Mouse (Mus musculus) limb, embryonic 10.5 days (tissue): ENCODE measurements around the gene Zdhhc1. TPM values are rescaled to one million over a fixed set of nuclear protein-coding genes. Genes with fewer than 3 reads are reported as not detected.

ENCODE experiments used
- DNase-seq: peaks from one replicate; pipeline ENCODE4 v3.0.0-alpha.2; 2017; ENCODE audit warnings: low spot score
- H3K27ac ChIP-seq: fragments of 300-500 bp; sonication (generic); 2 replicates; pipeline ENCODE4 v1.5.1; 2016; ENCODE audit warnings: mild to moderate bottlenecking
- H3K27me3 ChIP-seq: fragments of 300-500 bp; sonication (generic); 2 replicates; pipeline ENCODE4 v1.6.1; 2016; ENCODE audit warnings: low read depth, mild to moderate bottlenecking; ENCODE audit not compliant: poor library complexity, severe bottlenecking
- H3K36me3 ChIP-seq: fragments of 300-500 bp; sonication (generic); 2 replicates; pipeline ENCODE4 v1.6.1; 2016; ENCODE audit warnings: mild to moderate bottlenecking, moderate library complexity
- H3K4me1 ChIP-seq: fragments of 300-500 bp; sonication (generic); 2 replicates; pipeline ENCODE4 v1.6.1; 2016
- H3K4me3 ChIP-seq: fragments of 300-500 bp; sonication (generic); 2 replicates; pipeline ENCODE4 v1.5.1; 2016; ENCODE audit warnings: mild to moderate bottlenecking, moderate library complexity
- H3K9me3 ChIP-seq: fragments of 300-500 bp; sonication (generic); replicated peaks from 2 replicates; pipeline ENCODE4 v1.6.1; 2016; ENCODE audit warnings: mild to moderate bottlenecking
- WGBS: fragments of 180-500 bp; shearing (Covaris S2); methylation state at CpG from one replicate; pipeline ENCODE4 v1.1.7; 2016; 5-methylcytosine and 5-hydroxymethylcytosine counted together
- polyA plus RNA-seq: library from polyadenylated mRNA; unstranded; fragments of >200 nt; fragmentation: Nextera tagmentation; extraction: Ambion mirVana; gene quantifications from 2 replicates; pipeline ENCODE4 v1.2.1, GENCODE M21; 2016

The Zdhhc1 gene
- polyA plus RNA-seq, 1 experiment from 2014 or later, result 25.3 TPM

DNA sequence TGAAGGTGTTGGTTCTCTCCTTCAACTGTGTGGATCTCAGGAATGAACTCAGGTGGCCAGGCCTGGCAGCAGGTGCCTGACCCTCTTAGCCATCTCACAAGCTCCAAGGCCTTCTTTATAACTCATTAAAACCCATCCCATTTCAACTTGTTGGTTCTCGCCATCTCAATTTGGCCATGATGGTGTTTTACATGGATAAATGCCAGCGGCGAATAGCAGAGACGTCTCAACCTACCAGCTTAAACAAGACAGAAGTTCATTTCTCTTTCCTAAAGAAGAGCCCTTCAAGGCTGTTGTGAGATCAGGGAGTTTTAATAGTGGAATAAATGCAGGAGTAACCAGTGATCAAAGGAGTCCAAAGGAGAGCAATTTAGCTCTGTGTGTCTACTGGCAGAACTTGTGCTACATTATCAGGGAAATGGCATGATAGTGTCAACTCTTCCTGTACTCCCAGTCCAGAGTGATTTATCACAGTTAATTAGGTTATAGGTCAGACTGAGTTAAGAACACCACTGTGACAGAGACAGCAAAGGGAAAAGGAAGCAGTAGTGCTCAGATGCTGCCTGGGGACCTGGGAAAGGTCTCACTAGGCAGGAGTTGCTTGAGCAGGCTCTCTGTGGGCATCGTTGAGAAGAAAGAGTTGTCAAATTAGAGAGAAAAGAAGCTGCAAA lies 59.5 kb downstream of the Zdhhc1 start:
- Histone ChIP-seq H3K9me3 (no peaks in the 10 kb centered on the region), H3K4me3 (no peak overlapping the region), H3K27me3 (peaks cover 10% of the 10 kb centered on the region; the same call in 1 of the 2 replicates), H3K36me3 (no peaks in the 10 kb centered on the region), H3K27ac (no peak overlapping the region), H3K4me1 (no peaks in the 10 kb centered on the region)
- WGBS, result 91% methylated on average over 5 of the region's 5 CpGs
- no peak for DNase-seq

DNA sequence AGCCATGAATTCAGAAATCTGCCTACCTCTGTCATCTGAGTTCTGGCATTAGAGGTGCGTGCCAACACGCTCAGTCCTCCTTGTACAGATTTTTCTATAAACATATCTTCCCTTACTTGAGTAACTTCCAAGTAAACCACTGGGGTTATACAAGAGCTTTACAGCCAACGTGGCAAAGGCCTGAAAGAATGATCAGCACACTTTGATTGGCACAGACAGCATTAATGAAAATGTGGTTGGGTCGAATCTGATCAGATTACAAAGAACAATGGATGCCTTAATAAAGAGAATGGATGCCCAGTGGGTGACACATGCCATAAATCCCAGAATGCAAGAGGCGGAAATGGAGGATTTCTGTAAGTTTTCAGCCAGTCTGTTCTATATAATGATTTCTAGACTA lies 60.5 kb downstream of the Zdhhc1 start:
- no peak for DNase-seq
- 81% methylated on average over 5 of the region's 5 CpGs for WGBS
- Histone ChIP-seq H3K9me3 (no peaks in the 10 kb centered on the region), H3K4me1 (no peaks in the 10 kb centered on the region), H3K4me3 (no peak overlapping the region), H3K27me3 (peaks cover 10% of the 10 kb centered on the region; the same call in 1 of the 2 replicates), H3K36me3 (no peaks in the 10 kb centered on the region), H3K27ac (no peak overlapping the region)

DNA sequence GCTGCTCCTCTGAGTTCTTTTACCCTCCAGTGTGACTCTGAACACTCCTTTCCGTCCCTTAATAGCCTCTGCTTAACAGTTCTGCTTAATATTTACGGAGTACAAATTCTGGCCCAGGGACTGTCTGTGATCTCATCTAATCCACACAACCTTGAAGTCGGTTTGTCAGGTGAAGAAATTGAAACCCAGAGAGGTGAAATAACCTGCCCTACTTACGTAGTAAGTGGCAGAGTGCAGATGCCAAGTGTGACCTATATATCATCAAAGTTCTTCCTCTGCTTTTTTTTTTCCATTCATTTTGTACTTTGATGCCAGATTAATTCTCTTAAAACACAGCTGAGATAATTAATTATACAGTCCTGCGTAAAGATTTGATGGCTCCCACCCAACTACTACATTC lies 62.6 kb downstream of the Zdhhc1 start:
- 81% methylated on average over 5 of the region's 5 CpGs for WGBS

DNA sequence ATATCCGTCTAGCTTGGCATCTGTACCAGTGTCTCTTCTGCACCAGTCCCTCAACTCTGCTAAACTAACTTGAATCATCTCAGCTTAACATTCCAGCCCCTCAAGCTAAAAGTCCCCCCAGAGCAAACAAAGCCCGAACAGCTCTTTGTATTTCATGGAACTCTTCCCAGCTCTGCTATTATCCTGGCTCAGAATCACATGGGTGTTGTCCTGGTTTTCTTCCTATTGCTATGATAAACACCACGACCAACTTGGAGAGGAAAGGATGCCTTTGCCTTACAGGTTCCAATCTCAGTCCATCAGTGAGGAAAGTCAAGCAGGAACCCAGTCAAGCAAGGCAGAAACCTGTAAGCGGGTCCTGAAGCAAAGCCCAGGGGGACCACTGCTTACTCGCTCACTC lies 63.2 kb downstream of the Zdhhc1 start:
- Histone ChIP-seq H3K27me3 (peaks cover 7% of the 10 kb centered on the region; the same call in 1 of the 2 replicates), H3K27ac (no peak overlapping the region), H3K9me3 (no peaks in the 10 kb centered on the region), H3K4me3 (no peak overlapping the region), H3K36me3 (no peaks in the 10 kb centered on the region), H3K4me1 (no peaks in the 10 kb centered on the region)
- no peak for DNase-seq
- WGBS, result 69% methylated on average over 5 of the region's 5 CpGs

More for the DNA sequence above, 62.6 kb downstream of the Zdhhc1 start:
- H3K4me3 ChIP-seq, result no peak overlapping the region
- no peaks in the 10 kb centered on the region for H3K9me3 ChIP-seq
- H3K36me3 ChIP-seq, result no peaks in the 10 kb centered on the region
- no peak overlapping the region for H3K27ac ChIP-seq
- no peaks in the 10 kb centered on the region for H3K4me1 ChIP-seq
- no peak for DNase-seq
- peaks cover 7% of the 10 kb centered on the region; the same call in 1 of the 2 replicates for H3K27me3 ChIP-seq

DNA sequence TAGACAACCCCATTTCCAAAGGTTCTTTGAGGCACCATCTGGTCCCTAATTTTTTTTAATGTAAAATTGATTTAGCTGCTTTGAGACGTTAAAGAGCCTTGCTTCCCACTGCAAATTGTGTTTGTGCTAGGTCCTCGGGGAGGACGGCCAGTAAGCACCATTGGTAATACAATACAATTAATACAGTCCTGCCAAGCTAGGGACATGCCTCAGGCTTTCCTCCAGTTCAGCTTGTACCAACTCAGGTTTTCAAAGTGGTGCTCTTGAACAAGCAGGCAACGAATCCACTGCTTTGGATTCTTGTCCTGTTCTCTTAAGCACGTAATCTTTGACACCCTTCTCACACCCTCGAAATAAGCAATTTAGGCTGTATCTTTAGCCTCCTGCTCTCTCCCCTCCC lies 63.7 kb downstream of the Zdhhc1 start:
- Histone ChIP-seq H3K36me3 (no peaks in the 10 kb centered on the region), H3K4me3 (no peak overlapping the region), H3K27me3 (peaks cover 7% of the 10 kb centered on the region; the same call in 1 of the 2 replicates), H3K27ac (no peak overlapping the region), H3K4me1 (no peaks in the 10 kb centered on the region), H3K9me3 (no peaks in the 10 kb centered on the region)
- no peak for DNase-seq
- WGBS, result 74% methylated on average over 6 of the region's 6 CpGs

DNA sequence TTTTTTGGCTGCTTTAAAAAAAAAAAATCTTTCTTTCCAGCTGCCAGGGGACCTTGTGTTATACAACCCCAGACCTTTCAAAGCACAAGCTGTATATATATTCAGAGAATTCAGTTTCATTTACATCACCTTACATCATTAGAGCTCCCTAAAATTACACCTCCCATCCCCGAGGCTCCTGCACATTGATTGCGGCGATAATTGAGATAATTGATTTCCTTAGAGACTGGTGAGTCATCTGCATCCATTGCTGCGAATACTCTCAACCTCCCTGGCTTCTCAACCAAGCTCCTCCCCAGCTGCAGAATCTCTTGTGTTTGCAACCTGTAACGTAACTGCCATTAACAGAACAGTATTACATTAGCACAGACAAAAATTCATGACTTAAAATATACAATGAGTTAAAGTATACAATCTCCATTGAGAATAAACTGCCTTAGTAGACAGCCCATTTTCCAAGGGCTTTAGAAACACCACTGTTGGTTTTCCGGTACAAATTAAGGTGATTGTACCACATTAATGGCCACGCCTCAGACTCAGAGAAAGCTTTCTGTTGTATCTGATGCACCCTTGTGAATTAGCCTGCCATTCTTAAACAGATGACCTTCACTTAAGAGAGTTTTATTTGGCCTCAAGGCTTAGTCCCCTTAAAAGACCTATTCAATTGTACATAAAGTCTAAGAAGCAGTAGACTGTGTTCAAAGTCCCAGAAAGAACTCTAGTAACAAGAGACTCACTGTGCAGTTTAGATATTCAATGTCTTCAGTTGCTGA lies 64.8 kb downstream of the Zdhhc1 start:
- 75% methylated on average over 7 of the region's 7 CpGs for WGBS
- H3K27me3 ChIP-seq, result peaks cover 7% of the 10 kb centered on the region; the same call in 1 of the 2 replicates
- no peaks in the 10 kb centered on the region for H3K4me1 ChIP-seq
- no peaks in the 10 kb centered on the region for H3K36me3 ChIP-seq
- DNase-seq, result no peak
- H3K4me3 ChIP-seq, result no peak overlapping the region
- no peak overlapping the region for H3K27ac ChIP-seq
- no peaks in the 10 kb centered on the region for H3K9me3 ChIP-seq

DNA sequence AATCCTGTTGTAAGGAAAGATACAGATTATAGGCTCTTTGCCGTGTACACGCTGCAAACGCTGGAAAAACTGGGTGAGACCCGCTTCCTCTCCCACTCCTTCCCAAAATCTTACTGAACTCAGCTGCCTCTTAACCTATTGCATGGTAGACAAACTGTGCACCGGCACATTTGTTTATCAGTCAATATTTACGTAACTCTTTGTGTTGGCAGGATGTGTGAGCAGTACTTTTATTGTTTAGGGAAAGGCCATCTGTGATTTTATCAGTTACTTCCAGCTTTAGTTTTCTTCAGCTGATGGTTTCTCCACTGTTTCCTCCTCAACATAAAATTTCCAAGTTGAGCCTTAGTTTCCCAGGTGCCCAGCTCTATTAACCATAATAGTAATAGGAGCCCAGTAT lies 69.8 kb downstream of the Zdhhc1 start:
- no peak for DNase-seq
- 82% methylated on average over 6 of the region's 6 CpGs for WGBS
- Histone ChIP-seq H3K27ac (no peak overlapping the region), H3K4me1 (no peaks in the 10 kb centered on the region), H3K36me3 (no peaks in the 10 kb centered on the region), H3K9me3 (no peaks in the 10 kb centered on the region), H3K27me3 (no peaks in the 10 kb centered on the region), H3K4me3 (no peak overlapping the region)

Other genes with a start within 250 kb of the Zdhhc1 start
- gene B3gnt9, start 241.7 kb downstream of the Zdhhc1 start, polyA plus RNA-seq, result 1.4 and 1.7 TPM in 2 replicates
- 11.4 and 12.1 TPM in 2 replicates for gene Tradd, start 232.3 kb downstream of the Zdhhc1 start, polyA plus RNA-seq
- 0.81 and 1.1 TPM in 2 replicates for gene Fbxl8, start 232.3 kb downstream of the Zdhhc1 start, polyA plus RNA-seq
- 0.10 TPM in 1 of 2 replicates, not detected in the other for gene Hsf4, start 227.1 kb downstream of the Zdhhc1 start, polyA plus RNA-seq
- 0.40 and 0.45 TPM in 2 replicates for gene Nol3, start 220.8 kb downstream of the Zdhhc1 start, polyA plus RNA-seq
- 13.9 and 19.2 TPM in 2 replicates for gene 4931428F04Rik, start 207.0 kb downstream of the Zdhhc1 start, polyA plus RNA-seq
- 11.5 and 15.1 TPM in 2 replicates for gene Exoc3l, start 200.8 kb downstream of the Zdhhc1 start, polyA plus RNA-seq
- gene E2f4, start 199.2 kb downstream of the Zdhhc1 start, polyA plus RNA-seq, result 144 and 160 TPM in 2 replicates
- gene Elmo3, start 191.3 kb downstream of the Zdhhc1 start, polyA plus RNA-seq, result 1.9 and 2.7 TPM in 2 replicates
- gene Lrrc29, start 170.6 kb downstream of the Zdhhc1 start, polyA plus RNA-seq, result 1.4 TPM in 2 replicates
- gene Tmem208, start 170.5 kb downstream of the Zdhhc1 start, polyA plus RNA-seq, result 102 and 105 TPM in 2 replicates
- gene Fhod1, start 148.9 kb downstream of the Zdhhc1 start, polyA plus RNA-seq, result 2.2 TPM in 2 replicates
- 4.5 and 6.3 TPM in 2 replicates for gene Slc9a5, start 148.1 kb downstream of the Zdhhc1 start, polyA plus RNA-seq
- gene Plekhg4, start 123.6 kb downstream of the Zdhhc1 start, polyA plus RNA-seq, result 0.28 and 0.74 TPM in 2 replicates
- gene Kctd19, start 83.4 kb downstream of the Zdhhc1 start, polyA plus RNA-seq, result not detected in 2 replicates
- gene Lrrc36, start 83.3 kb downstream of the Zdhhc1 start, polyA plus RNA-seq, result not detected in 2 replicates
- gene Tppp3, start 25.4 kb downstream of the Zdhhc1 start, polyA plus RNA-seq, result 8.4 and 13.5 TPM in 2 replicates
- gene Hsd11b2, start 21.9 kb upstream of the Zdhhc1 start, polyA plus RNA-seq, result 78.2 and 83.2 TPM in 2 replicates
- gene Atp6v0d1, start 69.1 kb upstream of the Zdhhc1 start, polyA plus RNA-seq, result 58.3 and 68.6 TPM in 2 replicates
- gene Ripor1, start 108.4 kb upstream of the Zdhhc1 start, polyA plus RNA-seq, result 17.5 and 18.0 TPM in 2 replicates
- 132 and 157 TPM in 2 replicates for gene Ctcf, start 139.7 kb upstream of the Zdhhc1 start, polyA plus RNA-seq
- 0.39 and 0.69 TPM in 2 replicates for gene Agrp, start 140.5 kb upstream of the Zdhhc1 start, polyA plus RNA-seq
- 0.33 and 0.51 TPM in 2 replicates for gene Carmil2, start 189.4 kb upstream of the Zdhhc1 start, polyA plus RNA-seq
- gene Acd, start 204.2 kb upstream of the Zdhhc1 start, polyA plus RNA-seq, result 66.1 and 74.3 TPM in 2 replicates
- gene Pard6a, start 204.2 kb upstream of the Zdhhc1 start, polyA plus RNA-seq, result 11.8 and 12.2 TPM in 2 replicates
- gene 4933405L10Rik, start 210.8 kb upstream of the Zdhhc1 start, polyA plus RNA-seq, result not detected in 2 replicates
- gene Enkd1, start 211.3 kb upstream of the Zdhhc1 start, polyA plus RNA-seq, result 47.0 and 56.0 TPM in 2 replicates